Mouse (Mus musculus): ENCODE measurements around the gene Trp53bp2.
A peak's percentile ranks its signal among the peaks of the same experiment; 100 is the strongest.

The Trp53bp2 gene

DNA sequence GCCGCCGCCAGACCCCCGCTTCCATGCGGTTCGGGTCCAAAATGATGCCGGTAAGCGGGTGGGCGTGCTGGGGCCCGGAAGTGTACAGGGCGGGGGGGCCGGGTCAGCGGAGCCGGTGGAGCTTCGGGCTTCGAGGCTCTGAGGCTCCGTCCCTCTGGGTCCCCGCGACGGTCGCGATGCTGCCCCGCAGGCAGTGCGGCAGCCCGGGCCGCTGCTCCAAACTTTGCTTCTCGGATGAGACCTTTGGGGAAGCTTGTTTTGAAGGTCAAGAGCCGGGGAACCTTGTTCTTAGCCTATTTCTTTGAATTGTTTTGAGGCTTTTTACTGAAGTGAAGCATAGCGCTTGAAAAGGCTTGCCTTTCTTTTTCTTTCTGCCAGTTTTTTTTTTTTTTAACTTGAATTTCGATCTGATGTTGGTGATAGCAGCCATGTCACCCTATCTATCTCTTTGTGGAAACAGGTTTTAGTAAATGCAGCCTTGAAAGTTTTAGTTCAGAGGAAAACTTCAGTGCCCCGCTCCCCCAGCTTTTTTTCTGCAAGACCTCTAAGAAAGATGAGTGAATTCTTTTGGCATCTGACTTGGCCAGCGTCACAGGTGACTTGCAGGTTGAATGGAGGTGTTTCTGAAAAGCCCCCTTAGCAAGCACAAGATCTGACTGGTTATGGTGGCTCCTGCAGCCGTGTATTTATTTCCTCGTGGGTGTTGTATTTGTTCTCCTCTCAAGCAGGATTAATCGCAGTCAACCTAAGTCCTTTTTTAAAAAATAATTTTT, 615 bp downstream of the Trp53bp2 start:
- DNase-seq: peak; percentile 43 to 53

DNA sequence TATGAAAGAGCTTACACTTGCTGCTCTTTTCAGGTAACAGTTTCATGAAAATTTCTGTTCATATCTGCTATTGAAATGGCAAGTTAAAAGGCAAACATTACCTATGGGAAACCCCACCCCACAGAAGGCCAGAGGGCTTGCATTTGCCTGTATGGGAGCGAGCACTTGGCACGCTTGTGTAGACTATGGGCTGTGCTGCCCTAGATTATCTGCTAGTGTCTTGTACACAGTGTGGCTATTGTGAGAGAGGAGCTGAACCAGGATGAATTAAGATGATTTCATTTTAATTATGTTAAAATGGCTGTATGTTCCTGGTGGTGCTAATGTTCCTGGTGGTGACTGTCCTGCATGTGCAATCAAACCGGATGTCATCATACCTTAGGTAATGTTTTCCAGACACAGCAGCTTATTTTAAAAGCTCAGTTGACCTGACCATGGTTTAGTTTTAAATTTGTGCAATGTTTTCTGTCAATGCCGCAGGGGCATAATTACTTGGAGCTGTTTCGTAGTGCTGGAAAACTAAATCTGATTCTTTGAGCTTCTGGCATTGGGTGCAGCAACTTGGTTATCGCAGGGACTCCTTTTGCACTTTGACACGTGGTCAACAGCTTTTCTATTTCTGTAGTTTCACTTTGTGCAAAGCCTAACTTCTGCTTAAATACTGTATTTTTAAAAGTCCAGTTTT, 3.8 kb downstream of the Trp53bp2 start:
- DNase-seq: no peak

DNA sequence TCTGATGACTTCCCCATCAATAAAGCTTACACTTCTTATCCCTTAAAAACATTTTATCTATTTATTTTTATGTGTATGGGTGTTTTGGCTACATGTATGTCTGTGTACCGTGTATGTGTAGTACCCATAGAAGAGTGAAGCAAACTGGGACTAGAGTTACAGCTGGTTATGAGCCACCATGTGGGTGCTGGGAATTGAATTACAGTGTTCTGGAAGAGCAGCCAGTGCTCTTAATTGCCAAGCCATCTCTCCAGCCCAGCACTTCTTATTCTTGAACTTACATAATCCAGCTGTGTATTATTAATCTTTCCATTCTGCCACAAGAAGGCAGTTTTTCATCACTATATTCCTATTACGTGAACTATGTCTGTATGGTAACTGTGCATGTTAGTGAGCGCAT, 10.5 kb downstream of the Trp53bp2 start:
- DNase-seq: no peak

DNA sequence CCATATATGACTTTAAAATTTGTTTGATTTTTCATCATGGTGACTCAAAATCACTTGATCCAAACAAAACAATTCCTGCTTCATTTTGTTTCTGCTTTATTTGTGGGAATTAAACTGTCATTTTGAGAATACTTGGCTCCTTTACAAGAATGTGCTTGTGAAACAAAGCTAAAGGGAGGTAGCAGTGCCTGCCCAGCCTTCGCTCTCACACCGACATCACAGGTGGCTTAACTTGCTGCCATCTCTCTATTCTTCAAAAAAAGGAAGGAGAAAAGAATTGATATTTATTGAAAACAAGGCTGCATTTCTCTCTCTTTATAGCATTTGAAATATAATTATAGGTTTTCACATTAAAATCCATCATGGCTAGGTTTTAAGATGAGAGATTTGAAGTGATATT, 15.3 kb downstream of the Trp53bp2 start:
- no peak for DNase-seq

DNA sequence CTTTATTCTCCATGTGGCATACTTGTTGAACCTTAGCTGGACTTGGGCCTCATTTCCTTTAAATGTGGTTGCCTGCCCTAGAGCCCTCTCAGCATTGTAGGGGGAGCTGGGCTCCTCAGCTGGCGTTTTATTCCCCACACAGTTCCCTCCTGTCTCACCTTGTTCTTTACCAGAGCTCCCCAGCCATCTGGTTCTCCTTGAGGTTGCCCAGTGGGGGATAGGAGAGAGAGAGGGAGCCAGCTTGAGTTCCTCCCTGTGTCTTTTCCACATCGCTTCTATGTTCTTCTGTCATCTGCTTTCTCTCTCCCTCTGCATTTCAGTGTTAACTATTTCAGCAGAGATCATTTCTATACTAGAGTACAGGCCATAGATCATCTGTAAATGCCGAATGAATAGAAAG, 16.2 kb downstream of the Trp53bp2 start:
- no peak for DNase-seq

DNA sequence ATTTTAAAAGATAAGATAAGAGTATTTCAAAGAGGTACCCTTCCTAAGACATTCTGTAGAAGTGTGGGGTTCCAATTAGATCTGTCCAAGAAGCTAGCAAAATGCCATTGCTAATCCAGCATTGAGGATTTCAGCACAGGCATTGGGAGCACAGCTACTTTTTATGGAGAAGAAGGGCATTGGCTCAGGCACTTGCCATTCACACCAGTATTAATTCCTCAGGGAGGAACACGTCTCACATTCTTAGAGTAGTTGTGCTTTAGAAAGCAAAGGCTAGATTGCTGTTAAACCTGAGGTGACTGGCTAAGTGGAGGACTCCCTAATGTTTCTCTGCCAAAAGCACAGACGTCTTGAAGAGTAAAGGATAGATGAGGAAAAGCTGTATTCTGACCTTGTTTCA, 17.5 kb downstream of the Trp53bp2 start:
- DNase-seq: no peak

DNA sequence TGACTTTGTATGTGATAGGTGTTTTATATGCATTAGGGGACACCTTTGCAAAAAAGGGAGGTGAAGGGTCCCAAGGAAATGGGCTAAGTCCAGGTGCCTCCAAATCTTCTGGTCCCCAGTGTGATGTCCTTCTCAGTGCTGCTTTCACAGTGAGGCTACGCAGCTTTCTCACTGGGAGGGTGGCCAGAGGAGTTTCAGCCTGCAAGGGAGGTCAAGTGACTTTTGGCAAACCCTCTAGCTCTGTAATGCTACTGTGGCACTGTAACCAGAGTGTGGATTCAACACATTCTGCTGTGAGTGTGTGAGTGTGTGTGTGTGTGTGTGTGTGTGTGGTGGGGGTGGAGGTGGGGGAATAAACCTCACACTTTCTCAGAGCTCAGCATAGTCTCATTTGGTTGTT, 18.5 kb downstream of the Trp53bp2 start:
- peak; percentile 31 to 33 for DNase-seq

DNA sequence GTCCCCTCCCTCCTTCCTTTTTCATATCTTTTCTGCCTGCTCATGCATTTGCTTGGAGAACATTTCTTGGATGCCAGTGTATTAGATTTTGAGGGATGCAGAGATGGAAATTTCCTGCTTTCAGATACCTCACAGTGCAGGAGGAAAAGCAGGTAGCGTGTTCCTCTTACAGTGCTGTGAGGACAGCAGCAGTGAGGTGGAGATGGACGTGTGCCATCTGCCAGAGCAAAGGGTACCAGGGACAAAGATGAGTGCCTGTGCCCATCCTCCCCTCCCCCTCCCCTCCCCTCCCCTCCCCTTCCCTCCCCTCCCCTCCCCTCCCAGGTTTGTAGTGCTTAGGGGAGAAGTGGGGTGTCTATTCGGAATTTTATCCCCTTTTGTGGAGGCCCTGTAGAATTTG, 20.9 kb downstream of the Trp53bp2 start:
- no peak for DNase-seq

DNA sequence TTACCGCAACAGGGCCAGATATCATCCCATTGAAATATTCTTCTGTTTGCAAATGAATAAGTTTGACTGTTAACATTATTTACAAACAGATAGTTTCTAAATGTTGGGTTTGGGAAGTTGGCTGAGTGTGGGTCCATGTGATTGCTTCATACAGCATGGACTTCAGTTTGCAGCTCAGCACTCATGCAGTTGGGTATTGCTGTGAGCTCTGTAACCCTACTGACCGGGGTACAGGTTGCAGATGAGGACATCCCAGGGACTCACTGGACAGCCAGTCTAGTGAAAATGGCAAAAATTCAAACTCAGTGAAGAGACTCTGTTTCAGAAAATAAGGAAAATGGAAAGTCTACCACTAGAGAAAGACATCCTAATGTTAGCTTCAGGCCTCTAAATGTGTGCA, 21.7 kb downstream of the Trp53bp2 start:
- DNase-seq: no peak

DNA sequence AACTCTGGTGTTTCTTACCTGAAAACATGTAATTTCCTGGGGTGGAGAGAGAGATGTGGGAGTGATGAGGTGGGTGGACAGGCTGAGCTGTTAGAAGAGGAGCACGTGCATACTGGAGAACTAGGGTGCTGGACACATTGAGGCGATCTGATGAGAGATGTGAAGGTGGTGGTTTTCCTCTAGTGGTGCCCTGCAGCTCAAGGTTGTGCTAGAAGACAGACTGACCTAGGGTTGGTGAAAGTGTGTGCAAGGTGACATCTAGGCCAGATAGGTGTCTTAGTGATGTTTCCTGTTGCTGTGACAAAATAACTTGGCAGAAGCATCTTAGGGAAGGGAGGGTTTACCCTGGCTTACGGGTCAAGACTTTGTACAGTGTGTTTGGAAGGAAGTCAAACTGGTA, 23.1 kb downstream of the Trp53bp2 start:
- DNase-seq: no peak

DNA sequence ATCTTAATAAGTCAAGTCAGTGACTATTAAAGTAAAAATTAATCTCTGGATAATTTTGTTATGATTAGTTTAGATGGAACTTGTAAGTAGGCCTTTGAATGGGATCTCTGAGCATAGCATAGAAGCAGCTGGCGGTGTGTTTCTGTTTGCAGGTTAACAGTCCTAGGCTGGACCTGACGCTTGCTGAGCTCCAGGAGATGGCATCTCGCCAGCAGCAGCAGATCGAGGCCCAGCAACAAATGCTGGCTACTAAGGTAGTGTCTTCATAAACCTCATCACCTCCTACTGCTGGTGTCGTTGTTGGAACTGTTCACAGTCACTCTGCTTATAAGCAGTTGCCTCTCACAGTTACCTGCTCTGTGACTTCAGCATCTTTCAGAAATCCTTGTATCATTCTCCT, 27.8 kb downstream of the Trp53bp2 start:
- peak; percentile 53 to 64 for DNase-seq

DNA sequence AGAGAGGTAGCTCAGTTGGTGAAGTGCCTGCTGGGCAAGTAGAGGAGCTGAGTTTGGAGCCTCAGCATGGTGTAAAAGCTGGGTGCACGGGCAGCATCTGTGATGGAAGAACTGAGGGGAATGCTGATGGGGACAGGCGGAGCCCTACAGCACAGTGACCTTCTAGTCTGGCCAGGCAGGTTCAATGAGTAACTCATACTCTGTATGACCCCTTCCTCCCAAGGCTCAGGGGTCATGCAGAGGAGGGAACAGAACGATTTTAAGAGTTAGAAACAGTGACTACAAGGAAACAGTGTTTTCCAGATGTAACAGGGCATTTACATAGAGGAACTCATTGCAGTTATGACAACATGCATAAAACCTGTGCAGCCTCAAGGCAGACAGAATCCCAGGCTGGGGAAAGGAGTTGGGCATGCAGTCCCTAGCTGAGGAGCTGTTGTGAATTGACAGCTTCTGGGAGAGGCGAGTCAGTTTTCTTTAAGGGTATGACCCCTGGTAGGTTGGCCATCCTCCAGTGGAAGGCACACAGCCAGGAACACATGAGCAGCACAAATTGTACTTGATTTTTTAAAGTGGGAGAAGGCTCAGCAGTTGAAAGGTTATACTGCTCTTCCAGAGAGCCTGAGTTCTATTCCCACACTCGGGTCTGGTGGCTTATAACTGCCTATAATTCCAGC, 30.7 kb downstream of the Trp53bp2 start:
- DNase-seq: peak; percentile 58 to 77

DNA sequence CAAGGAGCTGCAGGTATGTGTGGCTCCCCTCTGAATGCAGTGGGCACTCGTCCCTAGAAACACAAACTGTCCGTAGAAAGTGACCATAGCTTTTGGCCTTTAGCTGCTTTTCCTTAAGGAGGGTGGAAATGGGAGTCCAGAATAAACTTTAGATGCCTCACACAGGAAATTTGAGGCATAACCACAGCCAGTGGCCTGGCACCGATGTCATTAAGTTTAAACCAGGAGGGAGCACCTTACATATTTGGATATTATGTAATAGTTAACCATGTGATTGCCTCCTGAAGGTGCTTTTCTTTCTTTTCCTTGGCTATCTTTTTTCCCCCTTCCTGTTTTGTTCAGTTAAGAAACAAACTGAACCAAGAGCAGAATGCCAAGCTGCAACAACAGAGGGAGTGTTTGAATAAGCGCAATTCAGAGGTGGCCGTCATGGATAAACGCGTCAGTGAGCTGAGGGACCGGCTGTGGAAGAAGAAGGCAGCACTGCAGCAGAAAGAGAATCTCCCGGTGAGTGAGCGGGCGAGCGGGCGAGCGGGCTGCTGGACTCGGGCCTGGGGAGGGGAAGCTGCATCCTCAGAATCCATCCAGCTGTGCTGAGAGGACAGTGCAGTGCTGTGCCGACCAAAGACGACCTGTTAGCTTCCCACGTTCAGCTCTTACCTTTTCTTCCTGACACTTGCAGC, 33.0 kb downstream of the Trp53bp2 start:
- no peak for DNase-seq

DNA sequence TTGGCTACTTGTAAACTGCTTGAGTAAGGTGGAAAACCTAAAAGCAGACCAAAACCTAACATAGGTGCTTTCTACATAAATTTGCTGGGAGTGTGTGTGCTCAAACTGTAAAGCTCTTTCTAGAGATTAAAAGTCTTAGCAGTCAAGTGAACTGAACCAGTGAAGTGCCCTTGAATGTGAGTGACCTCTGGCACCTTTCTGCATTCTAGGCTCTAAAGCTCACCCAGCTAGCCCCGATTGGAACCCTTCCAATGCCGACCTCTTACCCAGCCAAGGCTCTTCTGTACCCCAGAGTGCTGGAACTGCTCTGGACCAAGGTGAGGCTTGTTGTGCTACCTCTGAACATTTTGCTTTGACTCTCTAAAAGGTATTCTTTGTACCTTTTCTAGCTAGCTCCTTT, 35.1 kb downstream of the Trp53bp2 start:
- no peak for DNase-seq

DNA sequence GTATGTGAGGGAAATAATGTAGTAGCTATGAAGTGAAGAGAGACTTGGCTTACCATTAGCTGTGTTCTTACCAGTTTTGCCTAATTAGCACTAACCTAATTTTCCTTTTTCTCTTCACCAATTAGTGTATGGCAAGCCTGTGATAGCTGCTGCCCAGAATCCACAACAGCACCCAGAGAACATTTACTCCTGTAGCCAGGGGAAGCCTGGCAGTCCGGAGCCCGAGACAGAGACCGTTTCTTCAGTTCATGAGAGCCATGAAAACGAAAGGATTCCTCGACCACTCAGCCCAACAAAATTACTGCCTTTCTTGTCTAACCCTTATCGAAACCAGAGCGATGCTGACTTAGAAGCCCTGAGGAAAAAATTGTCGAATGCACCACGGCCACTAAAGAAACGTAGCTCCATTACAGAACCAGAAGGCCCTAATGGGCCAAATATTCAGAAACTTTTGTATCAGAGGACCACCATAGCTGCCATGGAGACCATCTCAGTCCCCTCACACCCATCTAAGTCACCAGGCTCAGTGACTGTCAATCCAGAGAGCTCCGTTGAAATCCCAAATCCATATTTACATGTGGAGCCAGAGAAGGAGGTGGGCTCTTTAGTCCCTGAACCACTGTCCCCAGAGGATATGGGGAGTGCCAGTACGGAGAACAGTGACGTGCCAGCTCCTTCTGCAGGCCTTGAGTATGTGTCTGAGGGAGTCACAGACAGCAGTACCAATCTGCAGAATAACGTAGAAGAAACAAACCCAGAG, 39.5 kb downstream of the Trp53bp2 start:
- DNase-seq: no peak

DNA sequence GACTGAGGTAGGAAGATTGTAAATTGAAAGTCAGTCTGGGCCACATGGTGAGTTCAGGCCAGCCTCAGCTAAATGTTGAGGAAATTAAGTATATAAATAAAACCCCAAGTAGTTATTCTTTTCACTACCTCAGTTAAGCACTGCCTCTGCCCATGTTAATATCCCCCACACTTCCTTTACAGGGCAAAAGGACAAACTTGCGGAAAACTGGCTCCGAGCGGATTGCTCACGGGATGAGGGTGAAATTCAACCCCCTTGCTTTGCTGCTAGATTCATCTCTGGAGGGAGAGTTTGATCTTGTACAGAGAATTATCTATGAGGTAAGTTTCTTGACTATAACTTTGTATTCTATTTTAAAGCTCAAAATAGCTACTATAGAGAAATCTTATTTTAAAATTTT, 43.5 kb downstream of the Trp53bp2 start:
- DNase-seq: no peak

DNA sequence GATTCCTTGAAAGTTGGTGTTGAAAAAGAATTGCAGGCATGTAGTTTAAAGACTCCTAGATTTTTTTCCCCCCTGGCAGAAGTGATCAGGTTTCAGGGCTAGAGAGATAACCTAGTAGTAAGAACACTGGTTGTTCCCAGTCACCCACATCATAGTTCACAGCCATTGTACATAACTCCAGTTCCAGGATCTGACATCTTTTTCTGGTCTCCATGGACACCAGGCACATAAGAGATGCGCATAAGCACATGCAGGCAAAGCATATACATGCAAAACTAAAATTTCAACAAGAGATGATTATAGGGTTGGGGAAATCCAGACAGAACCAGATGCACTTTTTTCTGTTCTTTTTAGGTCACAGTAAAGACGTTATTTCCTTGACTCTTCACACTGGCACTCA, 46.1 kb downstream of the Trp53bp2 start:
- no peak for DNase-seq

DNA sequence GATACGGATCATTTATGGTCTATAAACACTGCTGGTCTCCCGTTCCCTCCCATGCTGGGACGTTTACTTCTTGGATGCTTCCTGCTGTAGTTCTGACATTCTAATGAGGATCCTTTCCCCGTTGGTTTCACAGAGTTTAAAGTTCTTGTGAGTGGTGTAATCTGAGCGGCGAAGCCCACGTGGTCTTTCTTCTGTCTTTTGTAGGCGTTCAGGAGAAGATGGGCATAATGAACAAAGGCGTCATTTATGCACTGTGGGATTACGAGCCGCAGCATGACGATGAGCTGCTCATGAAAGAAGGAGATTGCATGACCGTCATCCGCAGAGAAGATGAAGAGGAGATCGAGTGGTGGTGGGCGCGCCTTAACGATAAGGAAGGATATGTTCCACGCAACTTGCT, 49.6 kb downstream of the Trp53bp2 start:
- no peak for DNase-seq

DNA sequence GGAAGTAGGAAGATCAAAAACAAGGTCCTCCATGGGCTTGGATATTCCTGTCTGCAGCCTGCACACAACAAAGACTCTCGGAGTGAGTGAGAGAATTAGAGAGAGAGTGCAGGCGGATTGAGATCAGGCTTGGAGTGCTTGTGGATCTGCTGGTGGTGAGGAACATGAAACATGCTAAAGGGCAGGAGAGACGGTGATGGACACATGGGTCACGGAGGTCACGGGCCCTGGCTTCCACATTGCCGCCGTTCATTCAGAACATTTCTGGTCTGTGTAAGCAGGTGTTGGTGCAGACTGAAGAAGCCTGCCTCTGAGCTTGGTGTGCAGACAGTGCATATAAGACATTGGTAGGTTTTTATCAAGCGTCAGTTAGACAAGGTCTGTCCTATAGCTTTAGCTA, 50.5 kb downstream of the Trp53bp2 start:
- DNase-seq: no peak

DNA sequence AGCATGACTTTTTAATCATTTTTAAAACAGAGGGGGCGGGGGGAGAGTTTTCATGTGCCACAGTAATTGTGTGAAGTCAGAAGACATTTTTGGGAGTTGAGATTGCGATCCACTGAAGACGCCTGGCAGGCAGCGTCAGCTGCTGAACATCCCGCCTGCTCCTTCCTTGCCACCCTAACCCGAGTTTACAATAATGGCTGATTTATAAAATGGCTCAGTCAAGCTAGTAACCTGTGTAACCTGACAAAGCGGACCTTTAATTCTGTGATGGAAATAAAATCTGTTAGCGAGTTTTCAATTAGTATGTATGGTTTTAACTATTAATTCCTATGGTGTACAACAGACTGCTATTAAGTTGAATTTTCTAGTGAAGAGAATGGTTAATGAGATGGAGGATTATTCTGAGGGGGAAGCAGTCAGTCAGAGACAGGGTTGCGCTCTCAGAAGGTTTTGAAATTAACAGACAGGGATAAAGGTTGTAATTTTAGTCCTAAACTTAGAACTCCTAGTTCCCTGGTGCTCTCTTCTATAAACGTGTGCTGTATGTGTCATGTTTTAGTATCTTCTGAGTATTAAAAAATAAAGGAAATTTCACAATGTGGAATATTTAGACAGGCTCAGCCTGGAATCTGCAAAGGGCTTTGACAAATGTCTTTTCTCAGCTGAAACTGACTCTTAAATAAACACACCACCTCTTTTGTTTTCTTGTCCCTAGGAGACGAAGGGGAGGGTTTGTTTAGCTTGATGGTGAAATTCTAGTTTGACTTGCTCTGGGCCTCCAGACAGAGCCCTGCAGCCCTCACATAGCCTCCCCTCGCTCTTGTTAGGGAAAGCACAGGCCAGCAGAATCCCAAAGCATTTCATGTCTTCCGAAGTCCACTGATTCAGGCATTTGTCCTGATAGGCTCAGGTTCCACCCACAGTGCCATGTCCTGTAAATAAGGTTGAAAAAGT, 51.6 kb downstream of the Trp53bp2 start:
- DNase-seq: no peak

DNA sequence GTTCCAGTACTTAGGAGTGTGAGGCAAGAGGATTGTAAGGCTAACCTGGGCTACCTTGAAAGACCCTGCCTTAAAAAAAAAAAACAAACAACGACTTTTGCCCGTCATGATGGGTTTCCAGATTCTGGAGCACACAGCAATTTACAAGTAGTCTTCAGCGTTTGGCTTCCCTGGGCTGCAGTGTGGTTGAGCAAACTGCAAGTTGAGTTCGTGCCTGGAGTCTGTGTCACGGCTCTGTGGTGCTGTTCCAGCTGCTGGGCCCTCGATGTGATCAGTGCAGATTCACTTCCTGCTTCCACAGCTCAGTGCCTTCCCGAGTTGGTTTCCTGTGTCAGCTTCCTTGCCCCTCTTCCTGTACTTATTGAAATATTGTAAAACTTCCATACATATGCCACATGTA, 52.3 kb downstream of the Trp53bp2 start:
- DNase-seq: peak in 1 of 2 experiments; percentile 27
